Mouse (Mus musculus): ENCODE data around the gene Rpp25l. TPM values are rescaled to one million over a fixed set of nuclear protein-coding genes. Genes with fewer than 3 reads are reported as not detected.
"Not testable (repeated sequence)": the region's sequence is repeated elsewhere in the genome, so short reads cannot be mapped to it uniquely, and the experiment has no call there.

The Rpp25l gene
- polyA plus RNA-seq, 1 experiment from 2014 or later = 74.9 TPM

DNA sequence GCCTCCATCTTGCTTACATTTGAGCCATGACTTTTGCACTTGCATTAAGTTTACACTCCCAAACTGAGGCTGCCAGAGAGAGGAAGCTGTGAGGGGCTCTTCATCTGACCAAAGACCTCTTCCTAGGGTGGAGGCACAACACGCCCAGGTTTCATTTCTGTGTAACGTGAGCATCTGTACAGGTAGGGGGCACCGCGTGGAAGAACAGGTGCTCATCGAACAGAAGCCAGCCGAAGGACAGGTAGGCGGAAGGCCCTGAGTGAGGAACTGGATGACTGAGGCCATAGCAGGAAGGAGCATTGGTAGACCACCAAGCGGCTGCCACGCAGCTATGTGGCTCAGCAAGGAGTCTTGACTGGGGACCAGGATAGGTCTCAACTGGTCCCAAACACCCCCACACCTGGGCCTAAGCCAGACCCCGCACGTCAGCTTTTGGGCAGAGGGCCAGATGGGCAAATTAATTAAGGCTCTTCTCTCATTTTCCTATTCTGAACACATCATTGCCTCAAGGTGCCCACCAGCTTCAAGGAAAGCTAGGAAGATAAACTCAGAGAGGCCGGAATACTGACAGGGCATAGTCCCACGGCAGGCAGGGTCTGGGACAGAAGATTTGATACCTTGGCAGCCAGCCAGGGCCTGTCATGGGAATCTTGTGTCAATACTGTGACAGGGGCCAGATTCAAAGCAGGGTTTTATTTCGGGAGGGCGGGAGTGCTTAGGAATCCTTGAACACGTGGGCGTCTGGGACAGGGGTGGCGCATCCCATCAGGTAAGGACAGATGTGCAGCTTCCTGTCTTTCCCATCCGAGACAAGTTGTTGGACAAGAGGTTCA is 7.2 kb downstream of the Rpp25l start:
- Histone ChIP-seq H3K27ac (no peak overlapping the region), H3K36me3 (peaks cover 7% of the 10 kb centered on the region), H3K27me3 (peaks cover 52% of the 10 kb centered on the region), H3K4me3 (no peak overlapping the region), H3K4me1 (peaks cover 39% of the 10 kb centered on the region), H3K9me3 (no peaks in the 10 kb centered on the region), H3K4me2 (replicated peaks) (no peak overlapping the region), H3K9ac (no peak overlapping the region)
- ATAC-seq (ENCODE audit: low FRiP score, low read depth) = no peak
- WGBS = 67% methylated on average over 19 of the region's 19 CpGs

DNA sequence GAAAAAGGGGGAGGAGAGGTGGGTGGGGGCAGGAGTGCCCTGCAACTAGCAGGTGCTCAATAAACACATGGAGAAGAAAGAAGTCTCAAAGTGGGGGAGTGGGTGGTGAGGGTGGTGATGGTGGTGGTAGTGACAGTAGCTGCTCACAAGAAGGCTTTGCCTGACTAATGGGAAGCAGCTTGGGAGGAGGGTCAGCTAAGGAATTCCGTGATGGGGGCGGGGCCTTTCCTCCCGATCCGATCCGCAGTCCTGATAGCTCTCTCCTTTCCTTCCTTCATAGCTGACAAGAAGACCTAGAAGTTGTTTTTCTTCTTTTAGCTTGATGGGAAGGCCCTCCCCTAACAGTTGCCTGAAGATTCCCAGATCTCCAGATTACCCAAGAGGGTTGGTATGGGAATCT is 8.7 kb downstream of the Rpp25l start:
- no peak for ATAC-seq (ENCODE audit: low FRiP score, low read depth)
- Histone ChIP-seq H3K27me3 (peaks cover 52% of the 10 kb centered on the region), H3K9ac (no peak overlapping the region), H3K27ac (no peak overlapping the region), H3K4me1 (peaks cover 34% of the 10 kb centered on the region), H3K4me3 (no peak overlapping the region), H3K36me3 (no peaks in the 10 kb centered on the region), H3K4me2 (replicated peaks) (no peak overlapping the region), H3K9me3 (no peaks in the 10 kb centered on the region)
- 0% methylated on average over 5 of the region's 5 CpGs for WGBS

DNA sequence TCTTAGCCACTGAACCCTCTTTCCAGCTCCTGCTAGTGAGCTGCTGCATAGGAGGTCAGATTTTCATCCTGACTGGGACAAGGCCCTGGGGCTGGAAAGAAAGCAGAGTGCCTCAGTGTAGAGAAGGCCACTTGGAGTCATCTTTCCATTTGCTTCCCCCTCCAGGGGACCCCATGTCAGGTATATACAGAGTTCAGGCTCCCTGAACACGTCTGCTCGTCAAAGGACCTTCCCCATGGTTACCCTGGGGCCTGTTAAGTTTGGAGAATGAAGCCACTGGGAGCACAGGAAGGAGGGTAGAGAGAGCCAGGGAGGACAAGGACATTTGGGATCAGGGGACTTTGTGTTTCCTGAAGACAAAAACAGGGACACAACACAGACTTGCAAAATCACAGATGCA is 11.1 kb downstream of the Rpp25l start:
- H3K9me3 ChIP-seq; H3K4me3 ChIP-seq; H3K27ac ChIP-seq; H3K4me2 ChIP-seq (replicated peaks); ATAC-seq (ENCODE audit: low FRiP score, low read depth); H3K9ac ChIP-seq; H3K36me3 ChIP-seq: not testable (repeated sequence)
- peaks cover 28% of the 10 kb centered on the region for H3K4me1 ChIP-seq
- H3K27me3 ChIP-seq = peaks cover 48% of the 10 kb centered on the region
- 46% methylated on average over 2 of the region's 2 CpGs for WGBS

DNA sequence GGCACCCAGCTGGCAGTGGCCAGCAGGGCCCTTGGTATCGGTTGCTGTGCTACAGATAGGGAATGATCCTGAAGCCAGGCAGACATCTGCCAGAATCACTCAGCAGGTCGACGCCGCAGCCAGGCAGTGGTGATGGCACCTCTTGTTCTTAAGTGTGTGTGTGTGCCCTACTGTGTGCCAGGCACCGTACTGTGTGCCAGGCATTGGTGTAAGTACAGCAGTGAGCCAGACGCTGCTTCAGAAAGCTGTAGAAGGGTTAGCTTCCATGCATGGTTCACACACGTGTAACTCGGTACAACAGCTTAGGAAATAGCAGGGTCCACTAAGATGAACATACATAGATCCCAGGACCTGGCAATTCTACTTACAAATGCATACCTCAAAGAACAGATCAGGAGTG is 13.1 kb downstream of the Rpp25l start:
- 86% methylated on average over 2 of the region's 8 CpGs for WGBS
- not testable (repeated sequence) for H3K9me3 ChIP-seq; H3K4me2 ChIP-seq (replicated peaks); H3K4me3 ChIP-seq; ATAC-seq (ENCODE audit: low FRiP score, low read depth); H3K9ac ChIP-seq; H3K36me3 ChIP-seq; H3K27ac ChIP-seq
- peaks cover 11% of the 10 kb centered on the region for H3K4me1 ChIP-seq
- H3K27me3 ChIP-seq = peaks cover 32% of the 10 kb centered on the region

DNA sequence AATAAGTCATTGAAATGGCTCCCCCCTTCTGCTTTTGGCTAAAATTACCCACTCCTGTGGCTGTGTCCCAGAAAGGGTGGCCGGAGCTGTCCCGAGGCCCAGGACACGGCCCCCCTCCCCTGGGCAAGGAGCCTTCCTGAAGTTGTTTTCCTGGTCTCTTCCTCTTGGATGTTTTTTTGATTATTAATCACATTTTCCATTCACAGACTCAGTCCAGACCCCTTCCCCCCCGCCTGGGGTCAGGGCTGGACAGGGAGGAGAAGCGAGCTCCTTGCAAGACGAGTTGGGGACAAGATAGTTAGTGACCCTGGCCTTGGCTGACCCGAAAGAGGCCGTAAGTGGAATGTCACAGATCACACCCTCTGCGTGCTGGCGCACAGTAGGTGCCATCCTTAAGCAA is 13.6 kb downstream of the Rpp25l start, which contains the start of gene Il11ra1:
Il11ra1 (plus strand) TSS at position 207 of the 400 bp plus-strand sequence.
- Histone ChIP-seq H3K27me3 (peaks cover 28% of the 10 kb centered on the region), H3K4me2 (replicated peaks) (peak within 1 kb of the TSS; percentile 42; the same call in 1 of the 2 replicates)
- WGBS = 80% methylated on average over 10 of the region's 10 CpGs
- not testable (repeated sequence) for H3K4me3 ChIP-seq; H3K27ac ChIP-seq; H3K9me3 ChIP-seq; H3K9ac ChIP-seq; ATAC-seq (ENCODE audit: low FRiP score, low read depth); H3K36me3 ChIP-seq; H3K4me1 ChIP-seq

DNA sequence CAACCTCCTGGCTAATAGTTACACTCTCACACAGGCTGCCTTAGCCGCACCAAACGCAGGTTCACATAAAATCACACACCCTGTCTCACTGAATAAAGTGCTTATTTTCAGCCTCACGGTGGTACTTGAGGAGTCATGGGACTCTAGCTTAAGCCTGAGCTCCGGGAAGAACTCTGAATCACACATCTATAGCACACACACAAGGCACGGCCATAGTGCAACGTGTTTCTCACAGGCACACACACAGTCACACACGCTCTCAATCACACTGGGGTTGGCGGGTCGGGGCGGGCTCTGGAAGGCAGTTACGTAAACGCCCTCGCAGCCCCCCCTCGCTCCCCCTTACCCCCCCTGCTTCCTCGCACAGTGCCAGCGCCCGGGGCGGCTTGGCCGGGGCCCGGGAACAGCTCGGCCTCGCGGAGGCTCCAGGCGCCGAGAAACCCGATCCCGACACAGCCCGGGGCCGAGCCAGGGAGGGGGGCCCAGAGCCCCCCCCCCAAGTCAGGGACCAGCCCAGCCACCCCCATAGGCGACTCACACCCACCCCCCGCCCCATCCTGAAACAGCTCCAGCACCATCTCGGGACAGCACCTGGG is 14.8 kb downstream of the Rpp25l start:
- not testable (repeated sequence) for H3K27ac ChIP-seq; H3K9me3 ChIP-seq; H3K9ac ChIP-seq; H3K4me3 ChIP-seq; H3K4me1 ChIP-seq; ATAC-seq (ENCODE audit: low FRiP score, low read depth); H3K36me3 ChIP-seq
- Histone ChIP-seq H3K27me3 (peaks cover 16% of the 10 kb centered on the region), H3K4me2 (replicated peaks) (peak overlapping the region; percentile 42)
- WGBS = 3% methylated on average over 14 of the region's 32 CpGs

DNA sequence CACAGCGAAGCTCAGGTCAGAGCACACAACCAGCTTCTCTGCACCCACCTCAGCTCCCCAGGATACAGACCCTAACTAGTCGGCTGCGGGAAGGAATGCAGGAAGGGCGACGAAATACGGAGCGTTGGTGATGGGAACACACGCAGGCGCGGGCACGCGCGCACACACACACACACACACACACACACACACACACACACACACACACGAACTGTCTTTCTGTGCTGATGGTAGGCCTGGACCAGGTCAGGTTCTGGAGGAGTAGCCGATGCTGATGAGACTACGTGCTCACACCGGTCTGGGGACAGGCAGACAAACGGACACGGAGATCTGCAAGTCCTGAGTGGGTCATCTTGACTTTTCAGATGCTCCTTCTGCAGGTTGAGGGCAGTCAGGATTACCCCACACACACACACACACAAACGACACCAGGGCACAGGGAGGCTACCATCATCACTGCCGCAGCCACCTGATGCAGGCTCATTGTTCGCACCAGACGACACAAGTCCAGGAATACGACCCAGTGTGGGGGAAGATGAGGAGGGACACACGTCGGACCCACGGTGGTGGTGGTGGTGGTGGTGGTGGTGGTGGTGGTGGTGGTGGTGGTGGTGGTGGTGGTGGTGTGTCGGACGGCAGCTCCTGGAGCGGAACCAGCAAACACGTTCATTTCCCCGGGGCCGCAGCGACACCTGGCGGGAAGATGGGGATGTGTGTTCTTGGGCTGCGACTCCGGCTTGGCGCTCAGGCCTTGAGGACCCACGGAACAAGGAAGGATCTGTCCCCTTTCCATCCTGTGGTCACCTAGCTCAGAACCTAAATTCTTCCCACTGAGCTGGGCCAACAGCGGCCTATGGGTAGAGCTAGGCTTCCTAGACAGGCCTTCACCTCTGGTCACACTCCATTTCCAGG is 16.1 kb downstream of the Rpp25l start, which contains the start of gene Cntfr:
Cntfr (minus strand) TSS at position 160 of the 912 bp plus-strand sequence.
- not testable (repeated sequence) for ATAC-seq (ENCODE audit: low FRiP score, low read depth)

DNA sequence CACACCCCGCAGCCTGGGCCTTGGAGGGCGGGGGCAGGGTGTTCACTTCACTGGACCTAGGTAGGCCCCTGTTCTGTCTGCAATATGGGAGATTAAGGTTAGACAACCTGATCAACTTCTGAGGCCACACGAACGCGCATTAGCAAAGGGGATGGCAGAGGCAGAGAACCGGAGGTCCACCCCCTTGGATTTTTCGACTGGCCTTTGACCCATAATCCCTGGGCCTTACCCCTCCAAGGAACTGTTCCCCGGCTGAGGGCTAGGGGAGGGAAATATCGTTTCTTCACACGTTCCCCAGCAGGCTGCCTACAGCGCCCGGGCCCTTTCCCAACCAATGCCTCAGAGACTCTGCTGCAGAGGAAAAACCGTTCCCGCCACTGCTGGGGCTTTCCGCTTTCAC is 16.9 kb downstream of the Rpp25l start:
- not testable (repeated sequence) for H3K9me3 ChIP-seq

More for the DNA sequence above, 16.1 kb downstream of the Rpp25l start, which contains the start of gene Cntfr:
- not testable (repeated sequence) for H3K27ac ChIP-seq, H3K4me1 ChIP-seq, H3K4me3 ChIP-seq, H3K9ac ChIP-seq, H3K36me3 ChIP-seq, H3K9me3 ChIP-seq
- WGBS = 11% methylated on average over 24 of the region's 40 CpGs
- H3K27me3 ChIP-seq = peaks cover 16% of the 10 kb centered on the region
- H3K4me2 ChIP-seq (replicated peaks) = peak within 1 kb of the TSS; percentile 46; the same call in 1 of the 2 replicates

DNA sequence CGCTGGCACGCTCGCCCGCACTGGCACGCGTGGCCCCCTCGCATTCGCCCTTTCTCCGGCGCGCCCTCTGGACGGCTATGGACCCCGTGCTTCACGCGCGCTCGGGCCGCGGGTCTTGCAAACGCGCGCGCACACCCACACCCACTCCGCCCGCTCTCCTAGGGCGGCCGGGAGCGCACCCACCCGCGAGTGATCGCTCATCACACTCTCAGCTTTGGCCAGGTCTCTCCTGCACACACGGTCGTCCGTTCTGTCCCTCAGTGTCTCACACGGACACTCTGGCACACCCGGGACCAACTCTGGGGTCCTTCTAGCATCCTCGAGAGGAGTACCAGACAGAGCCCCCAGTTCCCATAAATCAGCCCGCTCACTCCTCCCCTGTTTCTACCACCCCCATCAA is 17.5 kb downstream of the Rpp25l start:
- ATAC-seq (ENCODE audit: low FRiP score, low read depth); H3K36me3 ChIP-seq; H3K27ac ChIP-seq; H3K9me3 ChIP-seq; H3K9ac ChIP-seq; H3K4me1 ChIP-seq: not testable (repeated sequence)
- Histone ChIP-seq H3K4me3 (peak overlapping the region; percentile 24), H3K27me3 (peaks cover 16% of the 10 kb centered on the region), H3K4me2 (replicated peaks) (peak overlapping the region; percentile 46)
- 3% methylated on average over 21 of the region's 38 CpGs for WGBS

More for the DNA sequence above, 16.9 kb downstream of the Rpp25l start:
- WGBS = 6% methylated on average over 14 of the region's 15 CpGs
- H3K27me3 ChIP-seq = peaks cover 16% of the 10 kb centered on the region
- H3K9ac ChIP-seq; H3K27ac ChIP-seq; ATAC-seq (ENCODE audit: low FRiP score, low read depth); H3K4me3 ChIP-seq; H3K4me1 ChIP-seq; H3K4me2 ChIP-seq (replicated peaks); H3K36me3 ChIP-seq: not testable (repeated sequence)

DNA sequence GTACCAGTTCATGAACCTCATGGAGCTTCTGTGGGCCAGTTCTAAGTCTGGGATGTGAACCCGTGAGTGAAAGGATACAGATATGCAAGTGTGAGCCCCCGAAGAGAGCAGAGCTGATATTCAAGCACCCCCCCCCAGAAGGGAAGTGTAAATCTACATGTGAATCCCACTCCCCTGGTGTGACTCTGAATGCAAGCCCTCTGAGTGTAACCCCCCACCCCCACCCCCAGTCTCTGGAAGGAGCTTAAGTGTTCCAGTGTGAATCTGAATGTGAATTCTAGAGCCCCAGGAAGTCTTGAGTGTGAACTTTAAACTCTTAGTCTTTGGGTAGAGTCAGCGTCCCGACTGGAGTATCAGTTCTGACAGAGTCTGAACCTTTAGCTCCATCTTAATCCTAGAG is 19.8 kb downstream of the Rpp25l start:
- H3K27ac ChIP-seq; H3K9ac ChIP-seq; H3K36me3 ChIP-seq; H3K9me3 ChIP-seq; ATAC-seq (ENCODE audit: low FRiP score, low read depth); H3K4me1 ChIP-seq; H3K4me2 ChIP-seq (replicated peaks); H3K4me3 ChIP-seq: not testable (repeated sequence)
- 20% methylated on average over 4 of the region's 4 CpGs for WGBS
- H3K27me3 ChIP-seq = peaks cover 16% of the 10 kb centered on the region

DNA sequence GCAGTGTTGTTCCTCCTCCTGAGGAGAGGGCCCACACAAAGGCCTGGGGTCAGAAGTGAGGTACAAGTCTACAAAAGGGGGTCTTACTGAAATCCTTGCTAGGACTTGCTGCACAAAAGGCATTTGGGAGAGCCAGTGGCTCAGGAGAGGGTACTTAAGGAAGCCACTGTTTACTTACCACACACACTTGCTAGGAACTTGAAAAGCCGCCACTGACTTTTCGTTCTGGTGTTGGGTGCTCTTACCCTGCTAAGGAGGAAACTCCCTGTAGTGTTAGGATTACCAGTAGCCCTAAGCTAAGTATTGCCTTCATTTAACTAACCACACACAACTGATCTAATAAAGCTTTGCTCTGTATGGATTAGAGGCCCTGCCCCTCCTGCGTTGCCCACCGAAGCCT is 23.3 kb downstream of the Rpp25l start:
- not testable (repeated sequence) for H3K9ac ChIP-seq; H3K27ac ChIP-seq; H3K4me1 ChIP-seq; H3K9me3 ChIP-seq; H3K36me3 ChIP-seq; ATAC-seq (ENCODE audit: low FRiP score, low read depth); H3K4me3 ChIP-seq; H3K4me2 ChIP-seq (replicated peaks)
- H3K27me3 ChIP-seq = peaks cover 18% of the 10 kb centered on the region
- WGBS = no CpG with 5 or more reads among the region's 4 CpGs

DNA sequence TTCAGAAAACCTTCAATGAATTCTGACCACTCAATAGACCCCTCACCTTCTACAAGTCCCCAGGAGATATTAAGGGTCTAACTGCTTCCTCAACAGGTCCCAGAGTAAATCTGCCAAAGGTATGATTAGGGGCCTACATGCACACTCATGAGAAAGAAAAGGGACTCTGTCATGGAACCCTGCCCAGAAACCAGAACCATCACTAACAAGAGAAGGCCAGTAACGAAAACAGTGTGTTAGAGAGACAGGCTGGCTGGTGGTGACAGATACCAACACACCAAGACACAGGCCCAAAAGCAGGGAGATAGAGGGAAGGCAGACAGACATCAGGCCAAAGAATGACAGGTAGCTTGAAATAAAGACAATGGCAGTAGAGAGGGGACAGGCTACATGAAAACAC is 24.8 kb downstream of the Rpp25l start:
- H3K27ac ChIP-seq; H3K9ac ChIP-seq; H3K36me3 ChIP-seq; H3K4me2 ChIP-seq (replicated peaks); H3K4me1 ChIP-seq; H3K4me3 ChIP-seq; ATAC-seq (ENCODE audit: low FRiP score, low read depth); H3K9me3 ChIP-seq: not testable (repeated sequence)
- H3K27me3 ChIP-seq = peaks cover 18% of the 10 kb centered on the region
- WGBS = 54% methylated on average over 1 of the region's 1 CpGs

Data from limb, embryonic 13.5 days (tissue).